Mouse (Mus musculus) bone marrow macrophage, adult 2 months (primary cell): ENCODE results near the gene Apoc2.

Source experiments
- CTCF ChIP-seq: IDR thresholded peaks from 2 replicates; pipeline ENCODE4 v1.5.1; 2012; ENCODE audit warnings: low read depth, mild to moderate bottlenecking, low read length, moderate library complexity
- POLR2A ChIP-seq: IDR thresholded peaks from 2 replicates; pipeline ENCODE4 v1.6.1; 2012; ENCODE audit warnings: mild to moderate bottlenecking, low read depth, low read length, borderline replicate concordance

DNA sequence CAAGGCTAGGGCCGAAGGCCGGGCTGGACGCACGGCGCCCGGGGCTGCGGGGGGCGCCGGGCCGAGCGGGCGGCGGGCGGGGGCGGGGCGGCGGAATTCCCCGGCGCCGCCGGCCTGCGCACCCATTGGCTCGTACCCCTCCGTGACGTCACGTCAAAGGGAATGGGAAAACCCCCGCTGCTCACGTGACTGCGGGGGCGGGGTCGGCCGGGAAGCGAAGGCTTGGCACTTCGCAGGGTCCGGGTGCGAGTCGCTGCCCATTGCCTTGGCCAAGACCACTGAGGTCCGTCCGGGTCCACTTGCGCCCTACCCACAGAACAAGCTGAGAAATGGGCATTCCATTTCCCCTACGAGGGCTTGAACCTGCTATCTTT is 48.4 kb downstream of the Apoc2 start, which contains the start of gene Relb:
- TF ChIP-seq POLR2A (no peak), CTCF (no peak)
